Mouse (Mus musculus): ENCODE results near the gene Ncaph.
"Not testable (repeated sequence)": the region's sequence is repeated elsewhere in the genome, so short reads cannot be mapped to it uniquely, and the experiment has no call there.

The Ncaph gene

DNA sequence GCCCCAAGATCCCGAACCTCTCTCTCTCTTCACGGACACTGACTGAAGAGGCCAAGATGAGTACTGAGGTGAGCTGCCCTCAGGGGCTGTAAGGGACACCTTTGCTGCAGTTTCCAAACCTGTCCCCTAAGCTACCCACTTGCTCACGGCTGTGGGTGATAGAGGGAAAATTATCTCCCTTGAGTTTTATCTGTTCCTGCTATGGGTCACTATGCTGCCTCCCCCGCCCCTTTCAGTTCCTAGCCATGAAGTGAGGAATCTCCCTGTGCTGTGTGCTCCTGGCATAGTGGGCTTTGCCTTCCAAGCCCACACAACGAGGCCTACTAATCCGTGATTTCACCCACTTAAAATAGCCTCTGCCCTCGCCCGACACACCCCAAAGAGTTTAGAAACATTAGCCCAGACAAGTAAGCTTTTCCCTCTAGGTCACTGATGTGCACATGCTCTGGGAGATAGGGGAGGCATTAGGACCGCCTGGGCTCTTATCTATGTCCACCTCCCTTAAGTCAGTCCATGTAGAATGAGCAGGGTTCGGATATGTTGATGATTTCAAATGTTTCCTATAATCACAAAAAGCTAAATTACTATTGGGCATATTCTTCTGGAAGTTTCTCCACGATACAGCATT, 53.0 kb downstream of the Ncaph start:
- DNase-seq = no peak

DNA sequence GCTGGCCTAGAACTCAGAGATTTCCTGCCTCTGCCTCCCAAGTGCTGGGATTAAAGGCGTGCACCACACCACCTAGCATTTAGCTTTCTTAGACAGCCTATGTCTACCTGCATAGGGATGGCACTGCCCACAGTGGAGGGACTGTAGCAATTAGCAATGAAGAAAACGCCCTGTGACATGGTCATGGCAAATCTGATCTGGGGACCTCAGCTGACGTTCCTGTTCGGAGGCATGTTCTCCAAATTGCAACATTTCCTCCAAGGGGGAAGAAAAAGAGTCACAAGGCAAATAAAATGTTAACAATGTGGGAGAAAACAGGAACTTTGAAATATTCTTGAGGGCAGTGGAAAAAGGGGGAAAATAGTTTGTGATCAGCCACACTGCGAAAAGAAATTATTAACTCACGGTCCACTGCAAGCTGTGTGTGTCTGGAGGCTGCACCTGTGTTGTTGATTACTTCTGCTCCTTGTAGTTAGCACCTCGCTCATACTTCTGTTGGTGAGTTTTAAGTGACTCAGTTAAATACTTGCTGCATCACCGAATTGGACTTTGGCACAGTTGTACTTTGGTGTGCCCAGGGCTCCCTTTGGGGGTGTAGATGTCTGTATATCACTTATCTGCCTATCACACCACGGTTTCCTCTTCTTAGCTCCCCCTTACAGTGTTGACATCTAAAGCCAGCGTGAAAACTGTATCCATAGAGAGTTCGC, 53.7 kb downstream of the Ncaph start:
- DNase-seq = no peak

GRCm38 (mm10) chr2:127079066-127079465, 54.7 kb downstream of the Ncaph start:
- DNase-seq = not testable (repeated sequence)

GRCm38 (mm10) chr2:127077611-127078010, 56.1 kb downstream of the Ncaph start:
- DNase-seq = no peak

- no peak for DNase-seq
Observed at GRCm38 (mm10) chr2:127074116-127074515, 59.6 kb downstream of the Ncaph start.

GRCm38 (mm10) chr2:127070879-127071278, 62.9 kb downstream of the Ncaph start:
- no peak for DNase-seq

DNA sequence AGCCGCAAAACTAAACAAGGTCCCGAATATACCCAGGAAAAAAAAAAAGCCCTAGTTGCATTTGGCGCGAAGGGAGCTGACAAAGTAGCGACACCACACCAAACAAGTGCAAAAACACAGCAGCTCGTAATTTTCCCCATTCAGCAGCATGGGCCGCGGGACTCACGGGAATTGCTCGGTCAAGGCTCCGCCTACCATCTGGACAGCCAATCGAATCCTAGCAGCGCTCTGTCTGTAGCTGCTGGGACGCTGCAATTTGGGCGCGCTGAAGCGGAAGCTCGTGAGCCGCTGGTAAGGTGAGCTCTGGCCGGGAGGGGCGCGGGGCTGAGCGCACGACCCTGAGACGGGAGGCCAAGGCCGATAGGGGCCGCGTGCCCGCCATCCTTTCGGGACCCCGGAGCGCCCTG, 63.3 kb downstream of the Ncaph start, which contains the start of gene Blvra:
Gene Blvra (plus strand): TSS at position 231 of the 407 bp plus-strand sequence.
- DNase-seq = peak; percentile 76

DNA sequence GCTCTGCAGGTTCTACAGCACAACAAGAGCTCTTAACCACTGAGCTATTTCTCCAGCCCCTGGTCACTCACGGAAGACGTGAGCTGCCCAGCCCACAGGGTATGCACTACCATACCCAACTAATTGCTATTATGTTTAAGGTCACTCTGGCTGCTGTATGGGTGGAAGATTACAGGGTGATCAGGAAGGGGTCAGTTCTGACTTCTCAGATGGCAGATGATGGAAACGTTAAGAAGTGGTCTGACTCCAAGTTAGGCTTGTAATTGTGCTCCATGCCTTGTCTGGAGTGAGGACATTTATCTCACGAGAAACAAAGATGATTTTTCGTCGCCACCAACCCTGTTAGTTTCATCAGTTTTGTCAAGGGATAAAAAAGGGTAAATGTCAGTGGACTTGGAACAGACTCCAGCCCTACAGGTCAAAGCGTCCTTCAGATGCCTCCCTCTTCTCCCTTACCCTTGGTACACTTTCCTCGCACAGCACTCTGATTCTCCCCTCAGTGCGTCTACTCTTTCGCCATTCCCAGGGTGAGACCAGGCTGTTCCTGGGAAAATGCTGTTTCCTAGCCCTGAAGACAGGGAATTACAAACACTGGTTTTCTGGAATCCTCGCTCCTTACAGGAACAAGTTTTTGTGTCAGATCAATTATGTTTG, 63.8 kb downstream of the Ncaph start:
- no peak for DNase-seq

- no peak for DNase-seq
Observed at GRCm38 (mm10) chr2:127068806-127069205, 64.9 kb downstream of the Ncaph start.

- no peak for DNase-seq
Observed at GRCm38 (mm10) chr2:127061471-127061870, 72.3 kb downstream of the Ncaph start.

Measured in right cerebral cortex, postnatal 4 days (tissue).